Mouse (Mus musculus) MEL (cell line): Measurements from ENCODE around the gene Wnk4. TPM values are rescaled to one million over a fixed set of nuclear protein-coding genes. Genes with fewer than 3 reads are reported as not detected.
A peak's percentile ranks its signal among the peaks of the same experiment; 100 is the strongest.

Experiments
- DNase-seq: peaks from one replicate; pipeline ENCODE4 v3.0.0; 2011; ENCODE audit warnings: low read depth, low spot score
- H3K27ac ChIP-seq: 2 replicates; pipeline ENCODE4 v1.5.1; 2012; ENCODE audit warnings: low read depth, mild to moderate bottlenecking, control low read depth, low read length, moderate library complexity; ENCODE audit not compliant: control insufficient read depth
- H3K27me3 ChIP-seq, 2 experiments: fragments of 150-350 bp in 1 of 2; sonication (generic) in 1 of 2; 2 replicates each; pipeline ENCODE4 v1.6.1; 2012; ENCODE audit warnings: low read length in 2 of 2, mild to moderate bottlenecking in 2 of 2, improper control_type of control experiment in 1 of 2, moderate library complexity in 1 of 2; ENCODE audit not compliant: insufficient read depth in 2 of 2, control insufficient read depth in 1 of 2
- H3K36me3 ChIP-seq, 2 experiments: 2 replicates each; pipeline ENCODE4 v1.6.1; 2012 to 2014; ENCODE audit warnings: low read length in 2 of 2, improper control_type of control experiment in 1 of 2, inconsistent platforms in 1 of 2, mild to moderate bottlenecking in 1 of 2; ENCODE audit not compliant: insufficient read depth in 2 of 2, control insufficient read depth in 1 of 2
- H3K4me1 ChIP-seq, 2 experiments: fragments of 150-350 bp in 1 of 2; sonication (generic) in 1 of 2; 2 replicates each; pipeline ENCODE4 v1.6.1; 2012; ENCODE audit warnings: low read length in 2 of 2, improper control_type of control experiment in 1 of 2, mild to moderate bottlenecking in 1 of 2; ENCODE audit not compliant: insufficient read depth in 2 of 2, control insufficient read depth in 1 of 2
- H3K4me3 ChIP-seq, 2 experiments: fragments of 150-350 bp in 1 of 2; sonication (generic) in 1 of 2; 2 replicates each; pipeline ENCODE4 v1.5.1; 2012; ENCODE audit warnings: low read depth in 2 of 2, low read length in 2 of 2, mild to moderate bottlenecking in 2 of 2, moderate library complexity in 2 of 2, control low read depth in 1 of 2, improper control_type of control experiment in 1 of 2; ENCODE audit not compliant: control insufficient read depth in 1 of 2, insufficient read depth in 1 of 2
- H3K79me2 ChIP-seq: 2 replicates; pipeline ENCODE4 v1.6.1; 2012; ENCODE audit warnings: mild to moderate bottlenecking, low read length, moderate library complexity; ENCODE audit not compliant: control insufficient read depth, poor library complexity, insufficient read depth
- H3K9ac ChIP-seq: 2 replicates; pipeline ENCODE4 v1.6.1; 2012; ENCODE audit warnings: low read depth, mild to moderate bottlenecking, control low read depth, low read length, moderate library complexity; ENCODE audit not compliant: control insufficient read depth, poor library complexity, severe bottlenecking
- H3K9me3 ChIP-seq: fragments of 150-350 bp; sonication (generic); replicated peaks from 2 replicates; pipeline ENCODE4 v1.6.1; 2012; ENCODE audit warnings: mild to moderate bottlenecking, low read length, improper control_type of control experiment, moderate library complexity; ENCODE audit not compliant: insufficient read depth
- BHLHE40 ChIP-seq: IDR thresholded peaks from 2 replicates; pipeline ENCODE4 v1.6.1; 2012; ENCODE audit warnings: low read depth, mild to moderate bottlenecking, inconsistent platforms, low read length, improper control_type of control experiment, borderline replicate concordance
- CHD2 ChIP-seq: IDR thresholded peaks from 2 replicates; pipeline ENCODE4 v1.6.1; 2011; ENCODE audit warnings: low read length, improper control_type of control experiment
- CTCF ChIP-seq, 3 experiments: IDR thresholded peaks in 2 of 3; conservative IDR thresholded peaks in 1 of 3; 2 replicates each; pipeline ENCODE4 v1.5.1; 2011 to 2012; ENCODE audit warnings: low read length in 3 of 3, low read depth in 2 of 3, mild to moderate bottlenecking in 2 of 3, improper control_type of control experiment in 1 of 3, inconsistent platforms in 1 of 3, mixed read lengths in 1 of 3, moderate library complexity in 1 of 3; ENCODE audit not compliant: control insufficient read depth in 1 of 3, insufficient read depth in 1 of 3, poor library complexity in 1 of 3, severe bottlenecking in 1 of 3
- ETS1 ChIP-seq: IDR thresholded peaks from 2 replicates; pipeline ENCODE4 v1.6.1; 2012; ENCODE audit warnings: low read depth, mild to moderate bottlenecking, inconsistent platforms, low read length, improper control_type of control experiment, moderate library complexity
- GATA1 ChIP-seq: IDR thresholded peaks from 2 replicates; pipeline ENCODE4 v1.6.1; 2011; ENCODE audit warnings: low read depth, low read length, improper control_type of control experiment
- MAX ChIP-seq: IDR thresholded peaks from 2 replicates; pipeline ENCODE4 v1.6.1; 2011; ENCODE audit warnings: low read length, improper control_type of control experiment
- MYB ChIP-seq: IDR thresholded peaks from 2 replicates; pipeline ENCODE4 v1.6.1; 2011; ENCODE audit warnings: mild to moderate bottlenecking, low read depth, low read length, improper control_type of control experiment
- POLR2A ChIP-seq, 2 experiments: IDR thresholded peaks; 2 replicates each; pipeline ENCODE4 v1.6.1; 2011 to 2012; ENCODE audit warnings: low read length in 2 of 2, mild to moderate bottlenecking in 2 of 2, control low read depth in 1 of 2, improper control_type of control experiment in 1 of 2, low read depth in 1 of 2, moderate library complexity in 1 of 2; ENCODE audit not compliant: control insufficient read depth in 1 of 2, insufficient read depth in 1 of 2, poor library complexity in 1 of 2
- POLR2AphosphoS2 ChIP-seq: IDR thresholded peaks from 2 replicates; pipeline ENCODE4 v1.6.1; 2011; ENCODE audit warnings: low read length, improper control_type of control experiment
- POLR2AphosphoS5 ChIP-seq: IDR thresholded peaks from 2 replicates; pipeline ENCODE4 v1.6.1; 2012; ENCODE audit warnings: low read depth, borderline replicate concordance, mild to moderate bottlenecking, inconsistent platforms, low read length, moderate library complexity, mixed read lengths
- RAD21 ChIP-seq: IDR thresholded peaks from 2 replicates; pipeline ENCODE4 v1.6.1; 2011; ENCODE audit warnings: mild to moderate bottlenecking, low read depth, low read length, improper control_type of control experiment
- SMC3 ChIP-seq: IDR thresholded peaks from 2 replicates; pipeline ENCODE4 v1.6.1; 2011; ENCODE audit warnings: low read depth, low read length, improper control_type of control experiment
- TAL1 ChIP-seq: IDR thresholded peaks from 2 replicates; pipeline ENCODE4 v1.6.1; 2012; ENCODE audit warnings: mild to moderate bottlenecking, inconsistent platforms, low read length, moderate library complexity, mixed read lengths
- TCF12 ChIP-seq: IDR thresholded peaks from 2 replicates; pipeline ENCODE4 v1.6.1; 2014; ENCODE audit warnings: low read depth, mild to moderate bottlenecking, inconsistent platforms, low read length, improper control_type of control experiment, moderate library complexity
- UBTF ChIP-seq: IDR thresholded peaks from 2 replicates; pipeline ENCODE4 v1.6.1; 2012; ENCODE audit warnings: low read depth, mild to moderate bottlenecking, inconsistent platforms, low read length, improper control_type of control experiment, moderate library complexity, borderline replicate concordance; ENCODE audit not compliant: insufficient read depth
- USF2 ChIP-seq, 2 experiments: IDR thresholded peaks; 2 replicates each; pipeline ENCODE4 v1.6.1; 2011 to 2012; ENCODE audit warnings: improper control_type of control experiment in 2 of 2, low read length in 2 of 2, borderline replicate concordance in 1 of 2, inconsistent platforms in 1 of 2, low read depth in 1 of 2, mild to moderate bottlenecking in 1 of 2; ENCODE audit not compliant: insufficient read depth in 1 of 2
- ZC3H11A ChIP-seq: IDR thresholded peaks from 2 replicates; pipeline ENCODE4 v1.6.1; 2012; ENCODE audit warnings: low read depth, mild to moderate bottlenecking, inconsistent platforms, low read length, improper control_type of control experiment
- ZKSCAN1 ChIP-seq: IDR thresholded peaks from 2 replicates; pipeline ENCODE4 v1.6.1; 2012; ENCODE audit warnings: low read depth, mild to moderate bottlenecking, inconsistent platforms, low read length, improper control_type of control experiment, moderate library complexity
- ZMIZ1 ChIP-seq: IDR thresholded peaks from 2 replicates; pipeline ENCODE4 v1.6.1; 2012; ENCODE audit warnings: low read depth, mild to moderate bottlenecking, inconsistent platforms, low read length, improper control_type of control experiment, moderate library complexity
- polyA plus RNA-seq, 2 experiments: library from polyadenylated mRNA; stranded (reverse) in 1 of 2; unstranded in 1 of 2; fragments of >175 nt in 1 of 2; fragments of >200 nt in 1 of 2; gene quantifications; 2 replicates each; pipeline versions ENCODE4 v1.2.1 to v1.2.4; 2012; ENCODE audit warnings: low replicate concordance in 2 of 2, low read depth in 1 of 2; ENCODE audit not compliant: insufficient read length in 2 of 2, insufficient read depth in 1 of 2, missing spikeins in 1 of 2
- total RNA-seq: library from RNA; depleted of rRNA; stranded (reverse); fragments of 300-350 nt; gene quantifications from 2 replicates; pipeline ENCODE4 v1.2.3, GENCODE M21; 2012

The Wnk4 gene
- total and polyA plus RNA-seq, 3 experiments: 0.92 to 3.4 TPM; not detected in 1

GRCm38 (mm10) chr11:101278223-101279192, 18.1 kb downstream of the Wnk4 start, which contains the start of the genes Cntd1 and Coa3 (continued):
- no peak; the same call in 1 of the 2 replicates for TF ChIP-seq ZMIZ1
- TF ChIP-seq POLR2AphosphoS2: peak; percentile 85
- no peak for TF ChIP-seq RAD21
- no peak for TF ChIP-seq TAL1
- TF ChIP-seq GATA1: no peak
- 0 out of 2 replicates have a peak, but pooled peaks have one; percentile 58 for TF ChIP-seq UBTF
- peak; percentile 39; the same call in 1 of the 2 replicates for TF ChIP-seq ETS1
- no peak for TF ChIP-seq BHLHE40
- TF ChIP-seq USF2 (IDR thresholded peaks at IDR 0.05; ENCODE audit: borderline replicate concordance in 1 of 2, insufficient read depth in 1 of 2, low read depth in 1 of 2, low read length in 2 of 2): no peak

GRCm38 (mm10) chr11:101279193-101279569, 18.8 kb downstream of the Wnk4 start:
- H3K4me1 ChIP-seq: peaks cover 0 to 18% of the 10 kb centered on the region in 2 experiments; a peak in 3 of 4 replicates
- H3K36me3 ChIP-seq: peaks cover 0 to 13% of the 10 kb centered on the region in 2 experiments; a peak in 2 of 4 replicates
- H3K9ac ChIP-seq: peak overlapping the region; percentile 0; the same call in 1 of the 2 replicates
- no peaks in the 10 kb centered on the region for H3K27me3 ChIP-seq
- TF ChIP-seq POLR2A (IDR thresholded peaks at IDR 0.05; ENCODE audit: control insufficient read depth in 1 of 2, insufficient read depth in 1 of 2, low read depth in 1 of 2, low read length in 2 of 2, poor library complexity in 1 of 2) (no peak), MAX (no peak), ZC3H11A (no peak), SMC3 (no peak), POLR2AphosphoS5 (no peak), CHD2 (no peak; the same call in 1 of the 2 replicates), UBTF (no peak)
- no peak overlapping the region for H3K27ac ChIP-seq
- peaks cover 15% of the 10 kb centered on the region for H3K79me2 ChIP-seq
- H3K9me3 ChIP-seq: no peaks in the 10 kb centered on the region
- no peak for DNase-seq
- 0 out of 4 replicates have a peak overlapping the region, but pooled peaks of 1 of the 2 experiments have one; percentile 1 for H3K4me3 ChIP-seq

- Histone ChIP-seq H3K4me3 (no peak overlapping the region), H3K9ac (no peak overlapping the region), H3K9me3 (no peaks in the 10 kb centered on the region), H3K27ac (no peak overlapping the region), H3K79me2 (peaks cover 15% of the 10 kb centered on the region), H3K27me3 (no peaks in the 10 kb centered on the region), H3K4me1 (peaks cover 0 to 18% of the 10 kb centered on the region in 2 experiments; a peak in 3 of 4 replicates), H3K36me3 (peaks cover 0 to 13% of the 10 kb centered on the region in 2 experiments; a peak in 2 of 4 replicates)
- TF ChIP-seq MYB (no peak), POLR2A (IDR thresholded peaks at IDR 0.05; ENCODE audit: control insufficient read depth in 1 of 2, insufficient read depth in 1 of 2, low read depth in 1 of 2, low read length in 2 of 2, poor library complexity in 1 of 2) (no peak), ZKSCAN1 (no peak), TCF12 (no peak), CTCF (IDR thresholded peaks at IDR 0.05 in 2 of 3, conservative IDR thresholded peaks at IDR 0.05 in 1 of 3; ENCODE audit: control insufficient read depth in 1 of 3, insufficient read depth in 1 of 3, low read depth in 2 of 3, low read length in 3 of 3, poor library complexity in 1 of 3, severe bottlenecking in 1 of 3) (no peak), ZMIZ1 (no peak), CHD2 (no peak)
- no peak for DNase-seq
Measured at GRCm38 (mm10) chr11:101280837-101281236, 20.5 kb downstream of the Wnk4 start.
